Mouse (Mus musculus): Measurements from ENCODE around the gene Hoxa9. TPM values are rescaled to one million over a fixed set of nuclear protein-coding genes. Genes with fewer than 3 reads are reported as not detected.

Gene Hoxa9
- polyA plus RNA-seq, 1 experiment from 2014 or later = 77.4 TPM

- no peak overlapping the region for H3K4me3 ChIP-seq (replicated peaks)
- peaks cover 33% of the 10 kb centered on the region for H3K4me1 ChIP-seq (replicated peaks)
- WGBS = 27% methylated on average over 10 of the region's 10 CpGs
- ATAC-seq (ENCODE audit: insufficient number of reproducible peaks, insufficient read depth, low FRiP score, low TSS enrichment, low read depth) = no peak
- H3K27me3 ChIP-seq = peaks cover 55% of the 10 kb centered on the region
- no peaks in the 10 kb centered on the region for H3K9me3 ChIP-seq
- H3K36me3 ChIP-seq = peaks cover 7% of the 10 kb centered on the region
- no peak overlapping the region for H3K4me2 ChIP-seq
- no peak overlapping the region for H3K9ac ChIP-seq (replicated peaks)
- H3K27ac ChIP-seq = no peak overlapping the region
Measured at GRCm38 (mm10) chr6:52194690-52195089, 36.2 kb downstream of the Hoxa9 start.

- ATAC-seq (ENCODE audit: insufficient number of reproducible peaks, insufficient read depth, low FRiP score, low TSS enrichment, low read depth) = peak; percentile 55; the same call in 1 of the 2 replicates
- H3K27ac ChIP-seq = peak overlapping the region; percentile 42; the same call in 1 of the 2 replicates
- H3K4me3 ChIP-seq (replicated peaks) = peak overlapping the region; percentile 55
- H3K9ac ChIP-seq (replicated peaks) = peak overlapping the region; percentile 53
- H3K9me3 ChIP-seq = no peaks in the 10 kb centered on the region
- peak overlapping the region; percentile 97 for H3K4me2 ChIP-seq
- H3K4me1 ChIP-seq (replicated peaks) = peaks cover 44% of the 10 kb centered on the region
- under 1% methylated on average over 39 of the region's 55 CpGs for WGBS
- H3K36me3 ChIP-seq = peaks cover 9% of the 10 kb centered on the region
- H3K27me3 ChIP-seq = peaks cover 75% of the 10 kb centered on the region
Measured at GRCm38 (mm10) chr6:52191860-52192550, 38.9 kb downstream of the Hoxa9 start.

- 0 out of 2 replicates have a peak, but pooled peaks have one; percentile 21 for ATAC-seq (ENCODE audit: insufficient number of reproducible peaks, insufficient read depth, low FRiP score, low TSS enrichment, low read depth)
- Histone ChIP-seq H3K27ac (peak within 1 kb of the TSS; percentile 42; the same call in 1 of the 2 replicates), H3K27me3 (peaks cover 78% of the 10 kb centered on the region), H3K4me2 (peak within 1 kb of the TSS; percentile 97), H3K9ac (replicated peaks) (peak within 1 kb of the TSS; percentile 71), H3K4me3 (replicated peaks) (peak within 1 kb of the TSS; percentile 55), H3K36me3 (peaks cover 9% of the 10 kb centered on the region), H3K9me3 (no peaks in the 10 kb centered on the region), H3K4me1 (replicated peaks) (peaks cover 48% of the 10 kb centered on the region)
- WGBS = 1% methylated on average over 74 of the region's 102 CpGs
Measured at GRCm38 (mm10) chr6:52190906-52191810, 39.7 kb downstream of the Hoxa9 start, which contains the start of gene Hoxa4. TSS of gene Hoxa4 (minus strand) at chr6:52191753.

GRCm38 (mm10) chr6:52190410-52190809, 40.5 kb downstream of the Hoxa9 start:
- peaks cover 55% of the 10 kb centered on the region for H3K4me1 ChIP-seq (replicated peaks)
- 3% methylated on average over 23 of the region's 23 CpGs for WGBS
- no peak overlapping the region for H3K27ac ChIP-seq
- no peak overlapping the region for H3K9ac ChIP-seq (replicated peaks)
- peak overlapping the region; percentile 97 for H3K4me2 ChIP-seq
- peaks cover 80% of the 10 kb centered on the region for H3K27me3 ChIP-seq
- H3K36me3 ChIP-seq = peaks cover 6% of the 10 kb centered on the region
- ATAC-seq (ENCODE audit: insufficient number of reproducible peaks, insufficient read depth, low FRiP score, low TSS enrichment, low read depth) = no peak
- no peaks in the 10 kb centered on the region for H3K9me3 ChIP-seq
- peak overlapping the region; percentile 55 for H3K4me3 ChIP-seq (replicated peaks)

- Histone ChIP-seq H3K36me3 (peaks cover 6% of the 10 kb centered on the region; the same call in 1 of the 2 replicates), H3K4me1 (replicated peaks) (peaks cover 60% of the 10 kb centered on the region), H3K9me3 (no peaks in the 10 kb centered on the region), H3K27ac (no peak overlapping the region), H3K4me3 (replicated peaks) (no peak overlapping the region), H3K9ac (replicated peaks) (no peak overlapping the region), H3K27me3 (peaks cover 81% of the 10 kb centered on the region), H3K4me2 (0 out of 2 replicates have a peak overlapping the region, but pooled peaks have one; percentile 97)
- no peak for ATAC-seq (ENCODE audit: insufficient number of reproducible peaks, insufficient read depth, low FRiP score, low TSS enrichment, low read depth)
- 24% methylated on average over 8 of the region's 8 CpGs for WGBS
Measured at GRCm38 (mm10) chr6:52189909-52190308, 41.0 kb downstream of the Hoxa9 start.

DNA sequence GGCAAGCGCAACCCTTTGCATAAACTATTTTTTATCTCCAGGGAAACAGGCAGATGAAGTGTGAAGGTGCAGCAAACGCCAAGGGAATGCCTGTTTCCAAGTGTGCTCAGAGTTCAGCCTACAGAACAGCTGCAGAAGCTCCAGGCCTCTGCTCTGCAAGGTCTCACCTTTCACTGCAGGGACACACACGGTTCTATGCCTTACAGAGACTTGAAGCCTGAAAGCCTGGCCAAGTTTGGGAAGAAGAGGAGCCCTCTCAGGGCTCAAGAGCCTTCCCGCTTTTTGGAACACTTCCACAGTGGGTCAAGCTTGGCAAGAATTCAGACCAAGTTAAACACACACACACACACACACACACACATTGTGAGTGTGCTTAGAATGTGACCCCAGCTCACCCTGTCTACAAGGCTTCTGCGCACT, 41.7 kb downstream of the Hoxa9 start:
- Histone ChIP-seq H3K4me2 (no peak overlapping the region), H3K9me3 (no peaks in the 10 kb centered on the region), H3K9ac (replicated peaks) (no peak overlapping the region), H3K4me3 (replicated peaks) (no peak overlapping the region), H3K27me3 (peaks cover 81% of the 10 kb centered on the region), H3K27ac (0 out of 2 replicates have a peak overlapping the region, but pooled peaks have one; percentile 9), H3K4me1 (replicated peaks) (peaks cover 68% of the 10 kb centered on the region), H3K36me3 (peaks cover 6% of the 10 kb centered on the region; the same call in 1 of the 2 replicates)
- 29% methylated on average over 5 of the region's 5 CpGs for WGBS
- ATAC-seq (ENCODE audit: insufficient number of reproducible peaks, insufficient read depth, low FRiP score, low TSS enrichment, low read depth) = no peak

- Histone ChIP-seq H3K4me3 (replicated peaks) (no peak overlapping the region), H3K9me3 (no peaks in the 10 kb centered on the region), H3K27me3 (peaks cover 84% of the 10 kb centered on the region), H3K4me1 (replicated peaks) (peaks cover 80% of the 10 kb centered on the region), H3K27ac (no peak overlapping the region), H3K36me3 (peaks cover 11% of the 10 kb centered on the region), H3K9ac (replicated peaks) (no peak overlapping the region), H3K4me2 (no peak overlapping the region)
- 45% methylated on average over 1 of the region's 1 CpGs for WGBS
- no peak for ATAC-seq (ENCODE audit: insufficient number of reproducible peaks, insufficient read depth, low FRiP score, low TSS enrichment, low read depth)
Measured at GRCm38 (mm10) chr6:52186500-52186899, 44.4 kb downstream of the Hoxa9 start.

- Histone ChIP-seq H3K4me1 (replicated peaks) (peaks cover 78% of the 10 kb centered on the region), H3K4me3 (replicated peaks) (no peak overlapping the region), H3K9me3 (no peaks in the 10 kb centered on the region), H3K27ac (no peak overlapping the region), H3K27me3 (peaks cover 87% of the 10 kb centered on the region), H3K36me3 (peaks cover 15% of the 10 kb centered on the region), H3K9ac (replicated peaks) (no peak overlapping the region), H3K4me2 (no peak overlapping the region)
- 26% methylated on average over 3 of the region's 3 CpGs for WGBS
- ATAC-seq (ENCODE audit: insufficient number of reproducible peaks, insufficient read depth, low FRiP score, low TSS enrichment, low read depth) = no peak
Measured at GRCm38 (mm10) chr6:52185834-52186233, 45.1 kb downstream of the Hoxa9 start.

DNA sequence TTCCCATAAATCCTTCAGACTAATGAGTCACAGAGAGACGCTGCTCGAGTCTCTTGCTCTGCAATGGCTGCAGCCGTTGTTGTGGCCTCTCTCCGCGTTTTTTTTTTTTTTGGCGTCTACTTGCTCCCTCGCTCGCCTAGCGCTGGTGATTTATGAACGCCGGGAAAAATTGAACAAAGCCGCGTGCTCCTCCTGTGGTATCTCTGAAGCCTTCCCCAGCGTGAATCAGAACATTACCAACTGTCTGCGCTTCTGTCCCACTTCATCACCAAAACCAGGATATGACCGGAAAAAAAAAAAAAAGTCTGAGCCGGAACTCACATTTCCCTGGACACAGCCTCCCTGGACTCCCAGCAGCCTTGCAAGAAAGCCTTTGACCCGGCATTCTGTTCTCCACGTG, 45.7 kb downstream of the Hoxa9 start:
- peaks cover 78% of the 10 kb centered on the region for H3K4me1 ChIP-seq (replicated peaks)
- no peak overlapping the region for H3K9ac ChIP-seq (replicated peaks)
- ATAC-seq (ENCODE audit: insufficient number of reproducible peaks, insufficient read depth, low FRiP score, low TSS enrichment, low read depth) = no peak
- no peaks in the 10 kb centered on the region for H3K9me3 ChIP-seq
- H3K4me3 ChIP-seq (replicated peaks) = 0 out of 2 replicates have a peak overlapping the region, but pooled peaks have one; percentile 4
- H3K36me3 ChIP-seq = peaks cover 15% of the 10 kb centered on the region
- H3K27ac ChIP-seq = no peak overlapping the region
- peaks cover 87% of the 10 kb centered on the region for H3K27me3 ChIP-seq
- WGBS = 3% methylated on average over 19 of the region's 19 CpGs
- peak overlapping the region; percentile 26 for H3K4me2 ChIP-seq

- H3K4me2 ChIP-seq = peak overlapping the region; percentile 26; the same call in 1 of the 2 replicates
- no peak overlapping the region; the same call in 1 of the 2 replicates for H3K9ac ChIP-seq (replicated peaks)
- no peaks in the 10 kb centered on the region for H3K9me3 ChIP-seq
- H3K4me3 ChIP-seq (replicated peaks) = no peak overlapping the region
- H3K36me3 ChIP-seq = peaks cover 12% of the 10 kb centered on the region
- 22% methylated on average over 6 of the region's 6 CpGs for WGBS
- H3K4me1 ChIP-seq (replicated peaks) = peaks cover 78% of the 10 kb centered on the region
- ATAC-seq (ENCODE audit: insufficient number of reproducible peaks, insufficient read depth, low FRiP score, low TSS enrichment, low read depth) = no peak
- H3K27me3 ChIP-seq = peaks cover 87% of the 10 kb centered on the region
- no peak overlapping the region for H3K27ac ChIP-seq
Measured at GRCm38 (mm10) chr6:52184668-52185067, 46.2 kb downstream of the Hoxa9 start.

Data from limb, embryonic 12.5 days (tissue).